Mouse (Mus musculus) heart, postnatal 14 days (tissue): ENCODE measurements around the gene Pde4a. TPM values are rescaled to one million over a fixed set of nuclear protein-coding genes. Genes with fewer than 3 reads are reported as not detected.

Experiments used
- total RNA-seq, 2 experiments: library from RNA; stranded (reverse); gene quantifications; 2 replicates each; pipeline ENCODE4 v1.2.3; 2021

Pde4a gene
- total RNA-seq, 2 experiments from 2014 or later, result 36.7 to 37.5 TPM

Other genes with a start within 250 kb of the Pde4a start
- gene Dnmt1, start 205.8 kb upstream of the Pde4a start, total RNA-seq, result 10 to 100 TPM; 13.6 to 18.7 TPM
- gene S1pr2, start 188.9 kb upstream of the Pde4a start, total RNA-seq, result 1 to 10 TPM; 5.4 to 6.9 TPM
- 100 to 1,000 TPM; 116 to 123 TPM for gene Mrpl4, start 163.0 kb upstream of the Pde4a start, total RNA-seq
- gene Icam1, start 149.7 kb upstream of the Pde4a start, total RNA-seq, result 10 to 100 TPM in 1 of 2 experiments, 1 to 10 TPM in 1; 8.5 to 10.1 TPM
- under 1 TPM; 0.37 to 0.38 TPM for gene Icam4, start 136.3 kb upstream of the Pde4a start, total RNA-seq
- gene Icam5, start 133.6 kb upstream of the Pde4a start, total RNA-seq, result under 1 TPM in 1 of 2 experiments, not detected in 1; 0.12 TPM
- not detected for gene Zglp1, start 98.6 kb upstream of the Pde4a start, total RNA-seq
- under 1 TPM; 0.26 to 0.39 TPM for gene Gm49373, start 92.6 kb upstream of the Pde4a start, total RNA-seq
- gene Fdx1l, start 92.1 kb upstream of the Pde4a start, total RNA-seq, result 10 to 100 TPM; 25.4 to 26.8 TPM
- 1 to 10 TPM in 1 of 2 experiments, under 1 TPM in 1; 0.68 to 1.8 TPM for gene Gm38431, start 73.7 kb upstream of the Pde4a start, total RNA-seq
- 10 to 100 TPM; 27.4 to 31.2 TPM for gene Raver1, start 73.7 kb upstream of the Pde4a start, total RNA-seq
- gene Tyk2, start 34.5 kb upstream of the Pde4a start, total RNA-seq, result 1 to 10 TPM; 9.2 TPM
- 100 to 1,000 TPM; 151 to 157 TPM for gene Cdc37, start 15.7 kb upstream of the Pde4a start, total RNA-seq
- gene Keap1, start 73.6 kb downstream of the Pde4a start, total RNA-seq, result 10 to 100 TPM; 38.6 to 40.8 TPM
- gene S1pr5, start 82.7 kb downstream of the Pde4a start, total RNA-seq, result under 1 TPM; 0.27 to 0.45 TPM
- gene Atg4d, start 99.6 kb downstream of the Pde4a start, total RNA-seq, result 10 to 100 TPM; 73.3 to 85.0 TPM
- gene Kri1, start 122.3 kb downstream of the Pde4a start, total RNA-seq, result 10 to 100 TPM; 17.0 to 22.6 TPM
- 10 to 100 TPM; 17.9 to 21.1 TPM for gene Cdkn2d, start 125.7 kb downstream of the Pde4a start, total RNA-seq
- under 1 TPM in 1 of 2 experiments, not detected in 1; 0.12 TPM for gene Ap1m2, start 146.6 kb downstream of the Pde4a start, total RNA-seq
- gene Slc44a2, start 155.0 kb downstream of the Pde4a start, total RNA-seq, result 100 to 1,000 TPM; 105 to 116 TPM
- gene Ilf3, start 202.2 kb downstream of the Pde4a start, total RNA-seq, result 10 to 100 TPM; 30.6 to 31.3 TPM
- 10 to 100 TPM in 1 of 2 experiments, 1 to 10 TPM in 1; 8.5 to 11.2 TPM for gene Qtrt1, start 246.1 kb downstream of the Pde4a start, total RNA-seq